Mouse (Mus musculus): ENCODE results near the gene B3galt1. TPM values are rescaled to one million over a fixed set of nuclear protein-coding genes. Genes with fewer than 3 reads are reported as not detected.

The B3galt1 gene
- polyA plus RNA-seq, 1 experiment = 0.12 TPM

- WGBS = 91% methylated on average over 4 of the region's 4 CpGs
- DNase-seq (ENCODE audit: low read depth, low spot score) = no peak
Observed at GRCm38 (mm10) chr2:68162012-68162411, 596.3 kb downstream of the B3galt1 start.

GRCm38 (mm10) chr2:68171306-68171705 is 605.6 kb downstream of the B3galt1 start:
- whole genome bisulfite sequencing = 71% methylated on average over 10 of the region's 10 CpGs
- no peak for DNase-seq (ENCODE audit: low read depth, low spot score)

Other genes starting within 250 kb of the B3galt1 start
- gene Gm21830, start 152.1 kb upstream of the B3galt1 start, polyA plus RNA-seq (2012; rRNA removed) = not detected in 2 replicates
- not detected in 2 replicates for gene Gm26727, start 132.7 kb upstream of the B3galt1 start, polyA plus RNA-seq (2012; rRNA removed)
- not detected in 2 replicates for gene Xirp2, start 119.9 kb upstream of the B3galt1 start, polyA plus RNA-seq (2012; rRNA removed)